Mouse (Mus musculus) ovary, postnatal 14 days (tissue): ENCODE measurements around the gene Mcmbp.
A peak's percentile ranks its signal among the peaks of the same experiment; 100 is the strongest.
"Not testable (repeated sequence)": the region's sequence is repeated elsewhere in the genome, so short reads cannot be mapped to it uniquely, and the experiment has no call there.

ENCODE experiments used
- DNase-seq: peaks from one replicate; pipeline ENCODE4 v3.0.0; 2022; ENCODE audit warnings: low spot score

Gene Mcmbp

GRCm38 (mm10) chr7:128717991-128718390, 22.3 kb downstream of the Mcmbp start:
- DNase-seq = no peak

DNA sequence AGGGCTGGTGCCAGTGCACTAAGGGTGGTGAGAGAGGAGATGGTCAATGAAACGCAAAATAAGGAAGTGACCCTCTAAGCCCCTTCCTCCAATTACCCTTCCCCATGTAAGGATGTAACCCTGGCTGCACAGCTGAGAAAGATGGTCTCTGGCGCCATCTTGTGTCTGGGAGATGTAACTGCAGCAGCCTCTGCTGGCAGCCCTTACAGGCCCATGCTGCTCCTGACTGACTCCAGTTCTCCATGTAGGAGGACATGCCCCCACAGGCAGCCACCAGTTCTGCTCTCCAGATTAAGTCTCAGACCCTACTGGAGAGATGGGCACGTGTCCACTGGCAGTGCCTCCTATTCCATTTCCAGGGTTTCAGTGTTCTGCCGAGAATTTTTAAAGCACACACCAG, 34.6 kb downstream of the Mcmbp start:
- DNase-seq = peak; percentile 68

DNA sequence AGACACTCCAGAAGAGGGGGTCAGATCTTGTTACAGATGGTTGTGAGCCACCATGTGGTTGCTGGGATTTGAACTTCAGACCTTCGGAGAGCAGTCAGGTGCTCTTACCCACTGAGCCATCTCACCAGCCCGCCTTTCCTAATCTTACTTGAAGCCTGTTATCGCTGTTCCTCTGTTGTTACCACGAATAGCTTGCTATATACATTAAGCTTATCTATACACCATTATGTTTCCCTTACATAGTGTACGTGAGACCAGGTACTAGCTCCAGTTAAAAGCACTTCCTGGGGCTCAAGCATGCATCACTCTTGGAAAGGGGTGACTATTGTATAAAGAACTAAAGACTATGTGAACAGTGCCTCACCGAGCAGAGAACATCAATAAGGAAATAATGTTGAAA, 40.3 kb downstream of the Mcmbp start:
- DNase-seq = not testable (repeated sequence)

GRCm38 (mm10) chr7:128694848-128695247, 45.4 kb downstream of the Mcmbp start:
- no peak for DNase-seq

- DNase-seq = no peak
These were observed 48.1 kb downstream of the Mcmbp start for GRCm38 (mm10) chr7:128692163-128692562.

GRCm38 (mm10) chr7:128690796-128691195, 49.5 kb downstream of the Mcmbp start:
- DNase-seq = no peak

DNA sequence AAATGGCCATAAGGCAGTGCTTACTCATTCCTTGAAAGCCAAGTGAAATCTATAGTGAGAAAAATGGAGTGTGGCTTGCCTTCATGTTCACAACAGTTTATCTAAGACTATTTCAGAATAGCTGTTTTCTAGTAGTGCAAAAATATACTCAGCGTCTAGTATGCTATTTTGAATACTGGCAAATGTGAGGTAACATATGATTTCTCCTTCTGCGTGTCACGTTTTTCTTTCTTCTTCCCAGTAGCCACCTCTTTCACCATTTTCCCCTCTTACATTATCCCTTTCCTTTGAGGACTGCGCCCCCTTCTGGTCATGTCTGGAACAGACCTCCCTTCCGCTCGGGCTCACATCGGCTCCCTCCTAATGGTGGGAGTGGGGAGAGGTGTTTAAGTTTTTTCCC, 50.2 kb downstream of the Mcmbp start:
- peak; percentile 92 for DNase-seq

GRCm38 (mm10) chr7:128689347-128689746, 50.9 kb downstream of the Mcmbp start:
- DNase-seq = no peak

DNA sequence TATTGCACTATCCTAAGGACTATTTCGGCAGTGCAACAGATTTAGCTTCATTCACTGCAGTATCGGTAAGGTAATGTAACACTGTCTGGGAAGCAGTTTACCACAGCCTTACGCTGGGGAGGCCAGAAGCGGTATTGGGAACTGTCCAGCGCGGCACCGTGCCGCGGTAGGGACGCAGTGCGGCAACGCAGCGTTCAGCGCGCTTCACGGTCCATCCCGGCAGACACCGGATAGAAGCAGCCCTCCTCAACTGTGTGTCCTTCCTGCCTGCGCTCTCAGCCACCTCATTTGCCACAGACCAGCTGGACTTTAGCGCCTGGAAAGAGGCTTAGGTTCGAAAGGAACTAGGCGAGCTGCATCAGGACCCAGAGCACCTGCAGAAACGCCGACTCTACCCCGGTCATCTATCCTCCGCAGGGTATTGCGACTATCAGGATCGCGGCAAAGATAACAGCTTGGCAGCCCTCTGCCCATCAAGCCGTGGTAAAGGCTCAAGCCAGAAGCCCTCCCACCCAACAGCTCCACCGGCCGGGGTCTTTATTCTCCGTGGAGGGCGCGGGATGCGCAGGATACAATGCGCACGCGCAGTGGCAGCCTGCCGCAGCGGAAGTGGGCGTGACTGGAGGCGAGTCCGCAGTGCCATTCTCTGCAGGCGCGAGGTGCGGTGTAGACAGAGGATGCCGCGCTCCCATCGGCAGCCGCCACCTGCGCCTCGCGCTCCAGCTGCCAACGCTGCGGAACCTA, 52.3 kb downstream of the Mcmbp start:
- DNase-seq = peak; percentile 29

DNA sequence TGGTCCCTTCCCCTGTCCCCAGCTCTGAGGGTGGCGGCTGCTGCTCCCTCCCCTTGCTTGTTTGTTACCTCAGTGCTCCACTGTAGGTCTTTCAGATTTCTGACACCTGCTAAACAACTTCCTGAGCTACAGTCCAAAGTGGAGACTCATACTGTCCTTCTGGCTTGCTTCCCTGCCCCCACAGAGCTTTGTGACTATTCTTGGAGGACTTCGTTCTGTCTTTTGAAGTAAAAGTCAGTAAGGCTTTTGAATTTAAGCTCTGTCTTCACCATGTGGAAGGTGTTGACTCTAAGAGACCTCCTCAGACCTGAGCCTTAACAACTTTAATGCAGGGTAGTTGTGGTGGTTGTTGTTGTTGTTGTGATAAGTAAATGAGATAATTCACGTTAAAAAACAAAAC, 61.7 kb downstream of the Mcmbp start:
- DNase-seq = no peak

DNA sequence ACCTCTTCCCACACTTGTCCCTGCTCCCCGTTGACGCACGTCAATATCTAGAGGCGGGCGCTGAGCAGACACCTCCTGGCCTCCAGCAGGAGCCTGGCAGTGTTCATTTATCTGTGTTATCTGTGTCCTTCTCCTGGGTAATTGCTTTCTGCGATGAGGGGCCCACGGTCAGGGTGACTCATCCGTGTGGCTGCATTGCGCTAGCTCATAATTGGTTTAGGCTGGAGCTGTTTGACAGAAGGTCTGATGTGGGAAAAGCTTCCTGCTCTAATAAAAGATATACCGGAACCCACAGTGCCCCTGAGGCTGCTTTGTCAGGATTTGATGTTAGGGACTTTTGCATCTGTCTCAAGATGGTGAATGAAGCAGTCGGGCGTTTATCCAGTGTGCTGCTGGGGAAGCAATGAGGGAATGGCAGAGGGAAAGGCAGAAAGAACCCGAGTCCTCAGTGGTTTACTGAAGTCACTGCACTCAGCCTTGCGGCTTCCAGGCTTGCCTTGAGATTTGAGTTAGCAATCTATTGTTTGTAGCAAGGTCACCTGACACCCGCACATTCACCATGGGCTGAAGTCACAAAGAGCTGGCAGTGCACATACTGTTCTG, 67.8 kb downstream of the Mcmbp start:
- peak; percentile 12 for DNase-seq

DNA sequence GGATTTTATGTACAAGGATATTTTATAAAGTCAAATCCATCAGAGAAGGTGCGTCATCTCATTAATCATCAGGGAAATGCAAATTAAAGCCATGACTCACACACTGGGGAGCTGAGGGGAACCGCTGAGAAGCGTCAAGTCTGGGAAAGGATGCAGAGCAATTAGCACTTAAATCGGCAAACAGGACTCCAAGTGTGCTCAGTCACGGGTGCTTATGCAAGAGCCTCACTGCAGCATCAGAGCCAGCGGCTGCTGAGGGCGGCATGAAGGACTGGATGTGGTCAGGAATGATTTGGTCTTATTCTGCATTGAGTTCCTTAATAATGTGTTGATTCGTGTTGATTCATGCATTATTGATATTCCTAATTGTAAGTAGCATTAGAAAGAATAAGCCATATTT, 68.3 kb downstream of the Mcmbp start:
- no peak for DNase-seq

DNA sequence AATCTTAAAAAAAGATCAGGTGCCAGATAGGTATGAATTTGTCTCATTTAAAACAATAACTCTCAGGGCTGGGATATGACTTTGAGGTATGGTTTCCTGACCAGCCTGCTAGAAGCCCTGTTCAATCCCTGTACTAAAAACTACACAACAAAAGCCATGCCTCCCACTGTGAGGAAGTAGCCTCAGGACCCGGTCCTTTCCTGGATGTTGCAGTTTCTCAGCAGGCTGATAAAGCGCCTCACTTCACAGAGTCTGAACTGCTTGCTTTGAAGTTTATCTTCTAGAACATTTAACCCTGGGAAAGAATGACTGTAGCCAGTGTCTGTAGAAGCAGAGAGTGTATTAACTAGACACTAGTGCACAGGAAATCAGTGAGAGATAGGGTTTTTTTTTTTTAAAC, 71.5 kb downstream of the Mcmbp start:
- no peak for DNase-seq

DNA sequence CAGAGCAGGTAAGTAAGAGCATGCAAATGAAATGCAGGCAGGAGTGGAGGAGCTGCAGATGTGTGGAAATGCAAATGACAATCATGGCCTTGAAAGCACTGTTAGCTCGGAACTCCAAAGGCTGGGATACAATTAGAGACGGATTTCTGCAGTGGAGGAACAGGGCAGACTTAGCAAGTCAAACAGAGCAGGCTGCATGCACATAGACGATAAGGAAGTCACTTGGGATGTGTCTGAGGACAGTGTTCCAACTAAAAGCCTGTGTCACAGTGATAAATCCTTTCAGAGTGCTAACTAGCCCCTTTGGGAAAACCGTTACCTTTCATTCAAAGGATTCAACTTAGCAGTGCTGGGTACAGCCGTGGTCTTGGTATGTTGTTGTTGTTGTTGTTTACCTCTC, 72.5 kb downstream of the Mcmbp start:
- DNase-seq = no peak

GRCm38 (mm10) chr7:128664861-128665377, 75.4 kb downstream of the Mcmbp start:
- no peak for DNase-seq

GRCm38 (mm10) chr7:128663906-128664305, 76.4 kb downstream of the Mcmbp start:
- no peak for DNase-seq

GRCm38 (mm10) chr7:128656970-128657369, 83.3 kb downstream of the Mcmbp start:
- no peak for DNase-seq
